Mouse (Mus musculus): ENCODE results near the gene Ets1.

DNA sequence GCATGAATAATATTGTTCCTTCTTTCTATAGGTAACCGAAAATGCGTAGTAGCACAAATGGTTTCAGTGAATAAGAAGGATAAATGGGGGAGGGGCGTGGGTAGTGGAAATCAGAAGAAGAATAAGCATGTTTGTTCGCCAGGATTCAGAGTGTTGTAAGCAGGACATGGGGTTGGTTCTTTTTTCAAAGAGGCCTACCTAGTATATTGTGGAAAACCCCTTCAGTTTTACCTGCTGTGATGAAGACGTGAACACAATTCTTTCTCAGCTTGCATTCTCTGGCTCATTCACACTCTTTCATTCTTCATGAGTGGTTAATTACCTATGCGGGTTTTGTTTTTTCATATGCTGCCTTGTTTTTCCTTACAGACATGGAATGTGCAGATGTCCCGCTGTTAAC, 92.3 kb downstream of the Ets1 start:
- TF ChIP-seq CTCF (IDR thresholded peaks at IDR 0.05): no peak
- TF ChIP-seq EP300 (IDR thresholded peaks at IDR 0.05): no peak
